Mouse (Mus musculus): ENCODE results near the gene Zmym6. TPM values are rescaled to one million over a fixed set of nuclear protein-coding genes. Genes with fewer than 3 reads are reported as not detected.

Gene Zmym6
- total RNA-seq (2023): 20.3 TPM

GRCm38 (mm10) chr4:127076875-127077548 is at the start of gene Zmym6:
Zmym6 (plus strand) TSS chr4:127077383.

GRCm38 (mm10) chr4:127060585-127061290 is 16.4 kb upstream of the Zmym6 start, which contains the start of gene Zmym1:
Zmym1 (minus strand) TSS chr4:127061152.

GRCm38 (mm10) chr4:127123391-127123790 is 46.2 kb downstream of the Zmym6 start, which contains the start of gene Tmem35b:
Tmem35b (plus strand) TSS chr4:127123691.

GRCm38 (mm10) chr4:127168914-127169345 is 91.7 kb downstream of the Zmym6 start, which contains the start of gene Dlgap3:
Dlgap3 (plus strand) TSS chr4:127169204.

Other genes with a start within 250 kb of the Zmym6 start
- 48.3 TPM for gene Zmym4, start 109.2 kb upstream of the Zmym6 start, total RNA-seq (2023)
- gene Sfpq, start 56.1 kb upstream of the Zmym6 start, total RNA-seq (2023): 861 TPM
- gene Zmym1, start 16.2 kb upstream of the Zmym6 start, total RNA-seq (2023): 28.8 TPM
- 4.9 TPM for gene Tmem35b, start 46.3 kb downstream of the Zmym6 start, total RNA-seq (2023)
- 0.24 TPM for gene Dlgap3, start 91.8 kb downstream of the Zmym6 start, total RNA-seq (2023)
- 21.1 TPM for gene Smim12, start 166.4 kb downstream of the Zmym6 start, total RNA-seq (2023)
- not detected for gene Gja4, start 236.7 kb downstream of the Zmym6 start, total RNA-seq (2023)